Mouse (Mus musculus) myocyte (in vitro differentiated cells): ENCODE results near the gene Ppme1.

ENCODE experiments used
- POLR2A ChIP-seq: IDR thresholded peaks from one replicate; pipeline ENCODE4 v1.6.1; 2011; ENCODE audit warnings: low read depth, mild to moderate bottlenecking, control low read depth, moderate library complexity; ENCODE audit not compliant: insufficient read length
- TCF12 ChIP-seq: IDR thresholded peaks from one replicate; pipeline ENCODE4 v1.6.1; 2011; ENCODE audit warnings: mild to moderate bottlenecking, control low read depth; ENCODE audit not compliant: poor library complexity, insufficient read depth, severe bottlenecking
- TCF3 ChIP-seq: IDR thresholded peaks from one replicate; pipeline ENCODE4 v1.6.1; 2011; ENCODE audit warnings: low read depth, control low read depth; ENCODE audit not compliant: insufficient read length
- USF1 ChIP-seq: IDR thresholded peaks from one replicate; pipeline ENCODE4 v1.6.1; 2011; ENCODE audit warnings: low read depth, mild to moderate bottlenecking, control low read depth, moderate library complexity

GRCm38 (mm10) chr7:100408684-100409083 is 36.6 kb upstream of the Ppme1 start:
- TF ChIP-seq POLR2A: no peak
- no peak for TF ChIP-seq USF1
- TF ChIP-seq TCF3: no peak
- no peak for TF ChIP-seq TCF12
